Mouse (Mus musculus) MEL (cell line): Measurements from ENCODE around the gene Gli3.

Source experiments
- CTCF ChIP-seq, 3 experiments: IDR thresholded peaks in 2 of 3; conservative IDR thresholded peaks in 1 of 3; 2 replicates each; pipeline ENCODE4 v1.5.1; 2011 to 2012; ENCODE audit warnings: low read length in 3 of 3, low read depth in 2 of 3, mild to moderate bottlenecking in 2 of 3, improper control_type of control experiment in 1 of 3, inconsistent platforms in 1 of 3, mixed read lengths in 1 of 3, moderate library complexity in 1 of 3; ENCODE audit not compliant: control insufficient read depth in 1 of 3, insufficient read depth in 1 of 3, poor library complexity in 1 of 3, severe bottlenecking in 1 of 3
- EP300 ChIP-seq, 2 experiments: IDR thresholded peaks; 2 replicates each; pipeline ENCODE4 v1.6.1; 2011; ENCODE audit warnings: improper control_type of control experiment in 2 of 2, low read length in 2 of 2, low read depth in 1 of 2, mild to moderate bottlenecking in 1 of 2
- GATA1 ChIP-seq: IDR thresholded peaks from 2 replicates; pipeline ENCODE4 v1.6.1; 2011; ENCODE audit warnings: low read depth, low read length, improper control_type of control experiment
- HCFC1 ChIP-seq: IDR thresholded peaks from 2 replicates; pipeline ENCODE4 v1.6.1; 2012; ENCODE audit warnings: low read depth, mild to moderate bottlenecking, inconsistent platforms, low read length, improper control_type of control experiment, moderate library complexity
- MAFK ChIP-seq: IDR thresholded peaks from 2 replicates; pipeline ENCODE4 v1.6.1; 2011; ENCODE audit warnings: low read depth, mild to moderate bottlenecking, low read length, improper control_type of control experiment, borderline replicate concordance
- POLR2A ChIP-seq, 2 experiments: IDR thresholded peaks; 2 replicates each; pipeline ENCODE4 v1.6.1; 2011 to 2012; ENCODE audit warnings: low read length in 2 of 2, mild to moderate bottlenecking in 2 of 2, control low read depth in 1 of 2, improper control_type of control experiment in 1 of 2, low read depth in 1 of 2, moderate library complexity in 1 of 2; ENCODE audit not compliant: control insufficient read depth in 1 of 2, insufficient read depth in 1 of 2, poor library complexity in 1 of 2
- RCOR1 ChIP-seq: IDR thresholded peaks from 2 replicates; pipeline ENCODE4 v1.6.1; 2012; ENCODE audit warnings: low read depth, mild to moderate bottlenecking, inconsistent platforms, low read length, improper control_type of control experiment
- TCF12 ChIP-seq: IDR thresholded peaks from 2 replicates; pipeline ENCODE4 v1.6.1; 2014; ENCODE audit warnings: low read depth, mild to moderate bottlenecking, inconsistent platforms, low read length, improper control_type of control experiment, moderate library complexity
- ZC3H11A ChIP-seq: IDR thresholded peaks from 2 replicates; pipeline ENCODE4 v1.6.1; 2012; ENCODE audit warnings: low read depth, mild to moderate bottlenecking, inconsistent platforms, low read length, improper control_type of control experiment
- ZMIZ1 ChIP-seq: IDR thresholded peaks from 2 replicates; pipeline ENCODE4 v1.6.1; 2012; ENCODE audit warnings: low read depth, mild to moderate bottlenecking, inconsistent platforms, low read length, improper control_type of control experiment, moderate library complexity

- no peak for TF ChIP-seq CTCF (IDR thresholded peaks at IDR 0.05 in 2 of 3, conservative IDR thresholded peaks at IDR 0.05 in 1 of 3; ENCODE audit: control insufficient read depth in 1 of 3, insufficient read depth in 1 of 3, low read depth in 2 of 3, low read length in 3 of 3, poor library complexity in 1 of 3, severe bottlenecking in 1 of 3)
- TF ChIP-seq POLR2A (IDR thresholded peaks at IDR 0.05; ENCODE audit: control insufficient read depth in 1 of 2, insufficient read depth in 1 of 2, low read depth in 1 of 2, low read length in 2 of 2, poor library complexity in 1 of 2), result no peak
- TF ChIP-seq HCFC1, result no peak
- TF ChIP-seq ZC3H11A, result no peak
- TF ChIP-seq EP300 (IDR thresholded peaks at IDR 0.05; ENCODE audit: low read depth in 1 of 2, low read length in 2 of 2), result no peak
- no peak for TF ChIP-seq RCOR1
- no peak for TF ChIP-seq TCF12
- no peak for TF ChIP-seq MAFK
- TF ChIP-seq ZMIZ1, result no peak
- TF ChIP-seq GATA1, result no peak
These were observed 57.3 kb downstream of the Gli3 start for GRCm38 (mm10) chr13:15520353-15520752.
